ENCODE assay signal across 28 mouse cellular contexts in the genomic region with DNA sequence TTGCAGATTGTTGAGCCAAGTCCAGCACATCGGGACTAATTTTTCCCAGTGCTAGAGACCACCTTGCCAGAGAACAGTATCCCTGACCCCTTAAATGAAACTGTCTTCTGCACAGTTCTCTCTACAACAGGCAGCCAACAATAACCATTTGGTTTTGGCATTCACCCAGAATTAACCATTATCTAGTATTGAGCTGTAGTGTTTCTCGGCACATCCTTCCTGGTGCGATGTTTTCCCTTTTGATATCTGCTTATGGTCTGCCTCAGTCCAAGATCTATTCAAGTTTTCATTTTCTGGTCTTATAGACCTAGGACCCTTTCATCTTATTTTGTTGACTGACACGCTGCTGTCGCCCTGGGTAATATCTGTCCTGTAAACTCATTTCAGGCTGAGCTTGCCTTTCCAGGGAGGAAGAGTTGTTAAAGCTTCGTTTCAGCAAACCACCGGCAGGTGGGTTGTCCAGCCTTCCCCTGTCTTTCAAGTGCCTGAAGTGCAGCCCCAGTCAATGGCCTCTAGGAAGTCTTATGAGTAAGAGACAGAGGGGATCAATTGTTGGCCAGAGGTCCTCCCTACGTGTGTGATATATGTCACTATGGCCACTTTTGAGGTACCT. TPM values are rescaled to one million over a fixed set of nuclear protein-coding genes. Genes with fewer than 3 reads are reported as not detected.
DNase-seq lines count a peak whose midpoint lies in the region; ATAC-seq and TF ChIP-seq lines count a peak whose summit lies in the region.
"Had no signal": no experiment of that assay in that cellular context is flagged by ENCODE, and none has a peak within 500 bp of the region (broad histone marks: within the 10 kb centered on the region; RNA-seq: fewer than 3 reads in every experiment).

No protein-coding gene starts in this region.

- no peak overlapping the region for H3K9ac ChIP-seq in liver, embryonic 11.5 days (ENCODE audit: low read depth, low read length)
- H3K9ac ChIP-seq in liver, embryonic 12.5 days: no peak overlapping the region
- peak overlapping the region; percentile 33 for H3K9ac ChIP-seq in MEL (ENCODE audit: control insufficient read depth, low read depth, low read length, poor library complexity, severe bottlenecking)
- no peak overlapping the region for H3K9ac ChIP-seq in midbrain, embryonic 13.5 days (replicated peaks)
- no peak overlapping the region for H3K9ac ChIP-seq in neural tube, embryonic 15.5 days (replicated peaks)
- H3K9ac ChIP-seq: embryonic facial prominence, embryonic 13.5 days; forebrain, embryonic 13.5 days; hindbrain, embryonic 12.5 days; hindbrain, embryonic 15.5 days had no signal

- no peak overlapping the region for H3K4me3 ChIP-seq in heart, embryonic 10.5 days
- no peak overlapping the region for H3K4me3 ChIP-seq in liver, embryonic 11.5 days (ENCODE audit: low read depth, low read length)
- H3K4me3 ChIP-seq in liver, embryonic 12.5 days: no peak overlapping the region
- H3K4me3 ChIP-seq in MEL (ENCODE audit: control insufficient read depth in 1 of 2, insufficient read depth in 1 of 2, low read depth in 2 of 2, low read length in 2 of 2): peak overlapping the region; percentile 29 to 41
- H3K4me3 ChIP-seq in midbrain, embryonic 13.5 days (replicated peaks): no peak overlapping the region
- H3K4me3 ChIP-seq in neural tube, embryonic 15.5 days (replicated peaks): no peak overlapping the region
- H3K4me3 ChIP-seq: embryonic facial prominence, embryonic 10.5 days; embryonic facial prominence, embryonic 13.5 days; erythroblast, embryonic 14.5 days; forebrain, embryonic 10.5 days; forebrain, embryonic 13.5 days; hindbrain, embryonic 12.5 days; hindbrain, embryonic 15.5 days had no signal

- H3K27me3 ChIP-seq in heart, embryonic 10.5 days (ENCODE audit: insufficient read depth, poor library complexity, severe bottlenecking): no peaks in the 10 kb centered on the region
- no peaks in the 10 kb centered on the region for H3K27me3 ChIP-seq in liver, embryonic 11.5 days (replicated peaks; ENCODE audit: control insufficient read depth, insufficient read depth, low read length)
- no peaks in the 10 kb centered on the region for H3K27me3 ChIP-seq in liver, embryonic 12.5 days (replicated peaks)
- H3K27me3 ChIP-seq in MEL (ENCODE audit: control insufficient read depth in 1 of 2, insufficient read depth in 2 of 2, low read length in 2 of 2): no peaks in the 10 kb centered on the region
- H3K27me3 ChIP-seq in midbrain, embryonic 13.5 days: 0 out of 2 replicates have a peak, but pooled peaks cover 3% of the 10 kb centered on the region
- no peaks in the 10 kb centered on the region for H3K27me3 ChIP-seq in neural tube, embryonic 15.5 days (replicated peaks)
- H3K27me3 ChIP-seq: embryonic facial prominence, embryonic 13.5 days; hindbrain, embryonic 12.5 days; hindbrain, embryonic 15.5 days had no signal

- no peak for TF ChIP-seq POLR2A in MEL (IDR thresholded peaks at IDR 0.05; ENCODE audit: control insufficient read depth in 1 of 2, insufficient read depth in 1 of 2, low read depth in 1 of 2, low read length in 2 of 2, poor library complexity in 1 of 2)

- H3K79me2 ChIP-seq in MEL (ENCODE audit: control insufficient read depth, insufficient read depth, low read length, poor library complexity): no peaks in the 10 kb centered on the region

- WGBS in heart, embryonic 10.5 days: 77% methylated on average over 8 of the region's 8 CpGs
- 59% methylated on average over 8 of the region's 8 CpGs for WGBS in liver, embryonic 11.5 days
- 51% methylated on average over 8 of the region's 8 CpGs for WGBS in liver, embryonic 12.5 days (ENCODE audit: insufficient replicate concordance)
- 81% methylated on average over 8 of the region's 8 CpGs for WGBS in midbrain, embryonic 13.5 days
- WGBS in neural tube, embryonic 15.5 days: 77% methylated on average over 8 of the region's 8 CpGs

- TF ChIP-seq CTCF in MEL (IDR thresholded peaks at IDR 0.05 in 2 of 3, conservative IDR thresholded peaks at IDR 0.05 in 1 of 3; ENCODE audit: control insufficient read depth in 1 of 3, insufficient read depth in 1 of 3, low read depth in 2 of 3, low read length in 3 of 3, poor library complexity in 1 of 3, severe bottlenecking in 1 of 3): no peak; a peak in 1 of 6 replicates

- DNase-seq in heart, embryonic 10.5 days (ENCODE audit: low spot score): peak; percentile 54
- DNase-seq in heart, adult 18-20 months: no peak
- no peak for DNase-seq in liver, embryonic 11.5 days (ENCODE audit: low spot score)
- peak; percentile 77 for DNase-seq in MEL (ENCODE audit: low read depth, low spot score)
- DNase-seq: adrenal gland, adult 2 months; adrenal gland, postnatal 14 days; cerebellum, adult 11 months; cerebellum, adult 2 months; cerebellum, adult 9-11 months; cerebellum, postnatal 25 days; embryo, embryonic 11 days; gastrocnemius, postnatal 10 days; gastrocnemius, postnatal 36 days; heart, postnatal 10 days had no signal

- TF ChIP-seq EP300 in MEL (IDR thresholded peaks at IDR 0.05; ENCODE audit: low read depth in 1 of 2, low read length in 2 of 2): peak; percentile 72 to 78

- H3K27ac ChIP-seq in heart, embryonic 10.5 days: 0 out of 2 replicates have a peak overlapping the region, but pooled peaks have one; percentile 14
- peak overlapping the region; percentile 17; the same call in 1 of the 2 replicates for H3K27ac ChIP-seq in liver, embryonic 11.5 days (ENCODE audit: low read depth, low read length)
- H3K27ac ChIP-seq in liver, embryonic 12.5 days: no peak overlapping the region
- peak overlapping the region; percentile 60 for H3K27ac ChIP-seq in MEL (ENCODE audit: control insufficient read depth, low read depth, low read length)
- H3K27ac ChIP-seq in midbrain, embryonic 13.5 days: no peak overlapping the region
- no peak overlapping the region for H3K27ac ChIP-seq in neural tube, embryonic 15.5 days (replicated peaks)
- H3K27ac ChIP-seq: embryonic facial prominence, embryonic 10.5 days; embryonic facial prominence, embryonic 13.5 days; forebrain, embryonic 10.5 days; forebrain, embryonic 13.5 days; hindbrain, embryonic 12.5 days; hindbrain, embryonic 15.5 days had no signal

- H3K4me2 ChIP-seq in liver, embryonic 11.5 days: no peak overlapping the region
- H3K4me2 ChIP-seq in liver, embryonic 12.5 days: no peak overlapping the region
- no peak overlapping the region for H3K4me2 ChIP-seq in midbrain, embryonic 13.5 days (replicated peaks)
- H3K4me2 ChIP-seq in neural tube, embryonic 15.5 days: no peak overlapping the region
- H3K4me2 ChIP-seq: embryonic facial prominence, embryonic 13.5 days; forebrain, embryonic 13.5 days; hindbrain, embryonic 12.5 days; hindbrain, embryonic 15.5 days had no signal

- no peak for ATAC-seq in liver, embryonic 11.5 days (replicated peaks; ENCODE audit: low FRiP score)
- no peak for ATAC-seq in liver, embryonic 12.5 days
- ATAC-seq in common myeloid progenitor, adult 5-6 weeks (replicated peaks; ENCODE audit: low read depth, poor library complexity, severe bottlenecking): peak; percentile 24
- no peak for ATAC-seq in midbrain, embryonic 13.5 days
- ATAC-seq in neural tube, embryonic 15.5 days (ENCODE audit: low FRiP score): no peak
- ATAC-seq: forebrain, embryonic 13.5 days; forebrain, embryonic 16.5 days; intestine, postnatal 0 days; Patski had no signal

- H3K36me3 ChIP-seq in heart, embryonic 10.5 days: no peaks in the 10 kb centered on the region
- no peaks in the 10 kb centered on the region for H3K36me3 ChIP-seq in liver, embryonic 11.5 days (ENCODE audit: control insufficient read depth, insufficient read depth, low read length)
- no peaks in the 10 kb centered on the region for H3K36me3 ChIP-seq in liver, embryonic 12.5 days
- peaks cover 0 to 31% of the 10 kb centered on the region in 2 experiments; a peak in 2 of 4 replicates for H3K36me3 ChIP-seq in MEL (ENCODE audit: control insufficient read depth in 1 of 2, insufficient read depth in 2 of 2, low read length in 2 of 2)
- no peaks in the 10 kb centered on the region for H3K36me3 ChIP-seq in midbrain, embryonic 13.5 days
- no peaks in the 10 kb centered on the region for H3K36me3 ChIP-seq in neural tube, embryonic 15.5 days
- H3K36me3 ChIP-seq: embryonic facial prominence, embryonic 10.5 days; embryonic facial prominence, embryonic 13.5 days; forebrain, embryonic 10.5 days; hindbrain, embryonic 12.5 days; hindbrain, embryonic 15.5 days had no signal

- no peak for TF ChIP-seq RAD21 in MEL (IDR thresholded peaks at IDR 0.05; ENCODE audit: low read depth, low read length)

- peaks cover 20% of the 10 kb centered on the region for H3K4me1 ChIP-seq in heart, embryonic 10.5 days
- peaks cover 24% of the 10 kb centered on the region for H3K4me1 ChIP-seq in liver, embryonic 11.5 days (replicated peaks; ENCODE audit: control insufficient read depth, insufficient read depth, low read length)
- peaks cover 55% of the 10 kb centered on the region for H3K4me1 ChIP-seq in liver, embryonic 12.5 days
- H3K4me1 ChIP-seq in MEL (ENCODE audit: control insufficient read depth in 1 of 2, insufficient read depth in 2 of 2, low read length in 2 of 2): peaks cover 7 to 29% of the 10 kb centered on the region in 2 experiments
- H3K4me1 ChIP-seq in midbrain, embryonic 13.5 days (replicated peaks): peaks cover 5% of the 10 kb centered on the region; the same call in 1 of the 2 replicates
- peaks cover 7% of the 10 kb centered on the region for H3K4me1 ChIP-seq in neural tube, embryonic 15.5 days

- no peaks in the 10 kb centered on the region for H3K9me3 ChIP-seq in heart, embryonic 10.5 days
- H3K9me3 ChIP-seq in liver, embryonic 11.5 days (ENCODE audit: control insufficient read depth, low read length): no peaks in the 10 kb centered on the region
- no peaks in the 10 kb centered on the region for H3K9me3 ChIP-seq in liver, embryonic 12.5 days (replicated peaks)
- H3K9me3 ChIP-seq in MEL (replicated peaks; ENCODE audit: insufficient read depth, low read length): no peaks in the 10 kb centered on the region
- no peaks in the 10 kb centered on the region for H3K9me3 ChIP-seq in midbrain, embryonic 13.5 days
- H3K9me3 ChIP-seq in neural tube, embryonic 15.5 days (replicated peaks): no peaks in the 10 kb centered on the region
- H3K9me3 ChIP-seq: embryonic facial prominence, embryonic 10.5 days; embryonic facial prominence, embryonic 13.5 days; forebrain, embryonic 10.5 days; forebrain, embryonic 13.5 days; hindbrain, embryonic 12.5 days; hindbrain, embryonic 15.5 days had no signal

RNA-seq across cellular contexts. Expression of gene Slain2, which starts 5.7 kb away (rescaled TPM):
- 18.1 and 21.0 TPM in 2 replicates for polyA plus RNA-seq in heart, embryonic 10.5 days (2016; fragmentation: Nextera tagmentation; extraction: Ambion mirVana)
- 100 to 1,000 TPM; 138 to 147 TPM for total RNA-seq in heart, adult 18-20 months (2021)
- polyA plus RNA-seq in liver, embryonic 11.5 days (2014; fragmentation: Nextera tagmentation; extraction: Ambion mirVana): 18.1 and 20.1 TPM in 2 replicates
- polyA plus RNA-seq in liver, embryonic 12.5 days (2016; fragmentation: Nextera tagmentation; extraction: Ambion mirVana): 13.4 and 14.1 TPM in 2 replicates
- 18.8 and 18.9 TPM in 2 replicates for total RNA-seq in MEL (2012; rRNA removed)
- 10 to 100 TPM; 29.9 to 42.9 TPM for polyA plus RNA-seq in MEL (2012; ENCODE audit: insufficient read depth in 1 of 2, insufficient read length in 2 of 2, low read depth in 1 of 2, low replicate concordance in 2 of 2, missing spikeins in 1 of 2)
- 44.3 and 58.4 TPM in 2 replicates for total RNA-seq in common myeloid progenitor, adult 5-6 weeks (2017)
- 17.5 and 18.1 TPM in 2 replicates for polyA plus RNA-seq in midbrain, embryonic 13.5 days (2015; fragmentation: Nextera tagmentation; extraction: Ambion mirVana)
- 15.0 and 15.3 TPM in 2 replicates for polyA plus RNA-seq in neural tube, embryonic 15.5 days (2015; fragmentation: Nextera tagmentation; extraction: Ambion mirVana)

RNA-seq across cellular contexts. Expression of gene Tec, which starts 40.1 kb away (rescaled TPM):
- 7.5 and 12.1 TPM in 2 replicates for polyA plus RNA-seq in heart, embryonic 10.5 days (2016; fragmentation: Nextera tagmentation; extraction: Ambion mirVana)
- 10 to 100 TPM; 15.0 to 16.8 TPM for total RNA-seq in heart, adult 18-20 months (2021)
- 7.9 and 8.9 TPM in 2 replicates for polyA plus RNA-seq in liver, embryonic 11.5 days (2014; fragmentation: Nextera tagmentation; extraction: Ambion mirVana)
- polyA plus RNA-seq in liver, embryonic 12.5 days (2016; fragmentation: Nextera tagmentation; extraction: Ambion mirVana): 5.3 and 7.3 TPM in 2 replicates
- 44.8 and 57.4 TPM in 2 replicates for total RNA-seq in MEL (2012; rRNA removed)
- 10 to 100 TPM in 1 of 2 experiments, not detected in 1; 61.1 TPM for polyA plus RNA-seq in MEL (2012; ENCODE audit: insufficient read depth in 1 of 2, insufficient read length in 2 of 2, low read depth in 1 of 2, low replicate concordance in 2 of 2, missing spikeins in 1 of 2)
- total RNA-seq in common myeloid progenitor, adult 5-6 weeks (2017): 47.5 and 57.8 TPM in 2 replicates
- 4.0 and 5.1 TPM in 2 replicates for polyA plus RNA-seq in midbrain, embryonic 13.5 days (2015; fragmentation: Nextera tagmentation; extraction: Ambion mirVana)
- 8.8 and 11.5 TPM in 2 replicates for polyA plus RNA-seq in neural tube, embryonic 15.5 days (2015; fragmentation: Nextera tagmentation; extraction: Ambion mirVana)
- polyA plus RNA-seq: erythroblast, embryonic 14.5 days had no signal

Comparison
In these comparisons a context has a peak if more than half of its experiments do, and no peak if none do; other contexts are left out.
1. DNase-seq: peak in heart, embryonic 10.5 days (single experiment) and MEL (single experiment); none in heart, adult 18-20 months (0 of 2) and liver, embryonic 11.5 days (single experiment).
2. H3K27ac ChIP-seq: peak in heart, embryonic 10.5 days (single experiment), liver, embryonic 11.5 days (single experiment) and MEL (single experiment); none in liver, embryonic 12.5 days (single experiment), midbrain, embryonic 13.5 days (single experiment) and neural tube, embryonic 15.5 days (single experiment).
3. H3K4me3 ChIP-seq: peak in MEL (2 of 2); none in heart, embryonic 10.5 days (single experiment), liver, embryonic 11.5 days (single experiment), liver, embryonic 12.5 days (single experiment), midbrain, embryonic 13.5 days (single experiment) and neural tube, embryonic 15.5 days (single experiment).